Mouse (Mus musculus): ENCODE measurements at regions not wholly inside any gene's neighbourhood (a gene's known extent, or its start where the extent isn't known, plus 50 kb on each side); places are given as distances from the start of the nearest gene placed in this dataset.

DNA sequence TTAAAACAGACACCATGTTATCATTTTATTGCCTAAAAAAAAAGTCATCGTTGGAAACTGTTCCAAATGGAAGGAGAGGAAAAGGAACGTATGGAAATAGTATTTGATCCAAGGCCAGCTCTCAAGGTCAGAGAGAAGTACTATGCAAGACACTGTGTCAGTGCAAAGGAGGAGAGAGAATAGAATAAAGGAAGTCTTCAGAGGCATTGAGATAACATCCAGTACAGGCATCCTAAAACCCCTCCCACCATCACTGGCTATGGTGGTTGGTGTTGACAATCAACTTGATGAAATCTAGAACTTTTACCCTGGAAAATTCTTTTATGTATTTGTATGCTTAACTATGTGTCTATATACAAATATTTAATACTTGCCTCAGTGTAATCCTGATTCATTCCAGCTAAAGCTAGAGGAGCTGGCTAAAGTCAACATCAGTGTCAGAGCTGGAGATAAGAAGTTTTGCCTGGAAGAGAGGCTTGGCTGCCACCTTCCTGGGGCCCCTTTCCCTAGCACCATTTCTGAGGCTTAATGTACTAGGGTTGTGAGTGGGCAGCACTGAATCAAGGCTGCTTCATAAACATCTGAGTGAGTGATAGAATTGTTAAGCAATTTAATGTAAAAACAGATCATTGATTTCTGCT is 104.1 kb upstream of the Tmtc1 start:
- DNase-seq (ENCODE audit: extremely low spot score, low read depth, low spot score), result no peak

DNA sequence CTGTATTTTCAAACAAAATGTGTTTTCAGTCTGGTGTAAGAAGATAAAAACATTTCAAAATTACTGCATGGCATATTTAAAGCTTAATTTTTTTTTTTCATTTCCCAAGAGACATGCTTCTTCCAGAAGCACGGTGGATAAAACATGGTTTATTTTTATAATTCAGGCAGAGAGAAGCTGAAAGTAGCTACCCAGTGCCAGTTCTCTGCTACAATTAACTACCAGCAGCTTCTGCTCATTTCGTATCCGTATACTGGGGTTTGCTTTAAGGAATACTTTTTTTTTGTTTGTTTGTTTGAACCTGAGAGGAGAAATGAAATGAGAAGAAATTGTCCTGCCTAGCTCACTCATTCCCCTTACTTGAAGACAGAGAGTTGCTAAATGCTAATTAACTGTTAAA is 98.9 kb upstream of the Tmtc1 start:
- no peak for DNase-seq (ENCODE audit: extremely low spot score, low read depth, low spot score)

GRCm38 (mm10) chr6:148541981-148542380 is 97.8 kb upstream of the Tmtc1 start:
- no peak for DNase-seq (ENCODE audit: extremely low spot score, low read depth, low spot score)

- DNase-seq (ENCODE audit: extremely low spot score, low read depth, low spot score), result no peak
Observed at GRCm38 (mm10) chr6:148539207-148539960, 95.2 kb upstream of the Tmtc1 start.

- no peak for DNase-seq (ENCODE audit: extremely low spot score, low read depth, low spot score)
Observed at GRCm38 (mm10) chr6:148534364-148534763, 90.2 kb upstream of the Tmtc1 start.

DNA sequence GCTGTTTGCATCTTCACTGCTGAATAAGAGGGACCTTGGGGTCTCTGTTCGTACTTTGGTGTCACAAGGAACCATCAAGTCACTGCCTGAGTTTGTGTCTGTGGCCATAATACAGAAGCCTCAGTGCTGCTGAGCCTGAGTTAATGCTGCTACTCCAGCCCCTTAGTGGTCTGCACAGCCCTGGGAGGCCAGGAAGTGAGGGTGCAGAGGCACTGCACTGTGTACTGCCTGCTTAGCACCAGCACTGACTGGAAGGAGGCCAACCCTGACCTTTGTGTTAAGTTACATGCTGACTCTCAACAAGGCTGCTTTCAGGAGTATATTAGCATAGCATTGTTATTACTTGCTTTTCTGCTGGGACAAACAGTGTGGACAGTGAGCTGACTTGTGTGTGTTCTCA is 86.9 kb upstream of the Tmtc1 start:
- DNase-seq (ENCODE audit: extremely low spot score, low read depth, low spot score), result no peak

DNA sequence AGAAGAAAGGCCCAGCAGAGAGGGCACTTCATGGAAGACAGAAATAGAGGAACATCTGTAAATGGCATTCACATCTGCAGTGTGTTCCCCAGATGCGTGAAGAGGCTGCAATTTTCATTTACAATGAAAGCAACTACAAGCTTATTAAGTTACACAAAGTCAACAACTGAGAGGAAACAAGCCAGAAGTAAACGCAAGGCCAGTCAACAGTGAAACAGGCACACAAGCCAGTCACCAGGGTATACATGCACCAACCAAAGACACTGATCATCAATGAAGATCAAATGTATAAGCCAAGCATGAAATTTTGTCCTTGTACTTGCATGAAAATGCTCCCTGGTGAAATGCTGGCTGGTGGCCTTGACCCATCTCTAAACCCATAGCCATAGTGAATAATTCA is 84.4 kb upstream of the Tmtc1 start:
- no peak for DNase-seq (ENCODE audit: extremely low spot score, low read depth, low spot score)

GRCm38 (mm10) chr6:148522893-148523292 is 78.7 kb upstream of the Tmtc1 start:
- DNase-seq (ENCODE audit: extremely low spot score, low read depth, low spot score), result no peak

- DNase-seq (ENCODE audit: extremely low spot score, low read depth, low spot score), result no peak
Observed at GRCm38 (mm10) chr6:148517536-148518245, 73.5 kb upstream of the Tmtc1 start.

DNA sequence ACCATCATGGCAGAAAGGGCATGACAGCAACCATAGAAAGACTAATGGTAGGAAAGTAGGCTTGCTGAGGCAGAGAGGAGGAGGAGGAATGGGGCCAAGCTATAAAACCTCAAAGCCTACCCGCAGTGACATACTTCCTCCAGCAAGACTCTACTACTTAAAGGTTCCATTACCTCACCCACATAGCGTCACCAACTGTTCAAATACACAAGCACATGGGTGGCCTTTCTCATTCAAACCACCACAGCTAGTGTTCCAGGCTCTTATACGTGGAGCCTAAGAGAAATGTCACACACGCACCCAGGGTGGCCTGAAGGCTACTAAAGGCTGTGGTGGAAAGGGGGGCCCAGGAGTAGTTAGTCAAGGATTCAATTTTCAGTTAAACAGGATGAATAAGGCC is 72.5 kb upstream of the Tmtc1 start:
- no peak for DNase-seq (ENCODE audit: extremely low spot score, low read depth, low spot score)

GRCm38 (mm10) chr6:148515105-148515504 is 70.9 kb upstream of the Tmtc1 start:
- no peak for DNase-seq (ENCODE audit: extremely low spot score, low read depth, low spot score)

DNA sequence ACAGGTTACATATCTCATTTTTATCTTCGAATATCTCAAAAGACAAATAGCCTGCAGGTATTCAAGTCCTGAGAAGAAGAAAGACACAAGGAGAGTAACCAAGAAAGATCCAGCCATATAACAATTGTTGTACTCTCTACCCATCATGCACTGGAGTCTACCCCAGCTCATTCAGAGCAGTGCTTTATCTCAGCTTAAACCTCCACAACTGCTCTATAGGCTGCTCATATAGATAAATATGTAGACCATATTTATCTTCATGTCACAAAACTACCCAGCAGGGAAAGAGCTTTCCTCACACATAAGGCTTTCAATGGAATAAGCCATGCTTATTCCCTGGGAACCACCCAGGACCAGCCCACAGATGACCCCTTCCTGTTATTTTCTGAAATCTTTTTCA is 70.5 kb upstream of the Tmtc1 start:
- DNase-seq (ENCODE audit: extremely low spot score, low read depth, low spot score), result no peak

DNA sequence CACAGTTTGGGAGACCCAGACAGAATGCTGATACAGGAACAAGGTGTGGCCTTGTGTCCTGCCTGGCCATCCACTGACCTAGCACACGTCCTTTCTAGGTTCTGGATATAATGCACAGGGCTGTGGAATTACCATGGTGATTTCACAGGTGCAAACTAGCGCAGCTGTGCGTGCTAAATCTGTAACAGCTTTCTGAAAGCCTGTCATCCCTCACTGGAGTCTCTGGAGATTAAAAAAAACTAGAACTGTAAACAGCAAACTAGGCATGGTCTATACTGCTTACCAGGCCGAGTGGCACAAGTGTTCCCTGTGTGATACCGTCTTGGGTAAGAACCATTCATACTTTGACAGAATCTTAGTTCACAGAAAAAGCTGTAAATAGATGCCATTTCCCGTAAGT is 69.9 kb upstream of the Tmtc1 start:
- DNase-seq (ENCODE audit: extremely low spot score, low read depth, low spot score), result no peak

DNA sequence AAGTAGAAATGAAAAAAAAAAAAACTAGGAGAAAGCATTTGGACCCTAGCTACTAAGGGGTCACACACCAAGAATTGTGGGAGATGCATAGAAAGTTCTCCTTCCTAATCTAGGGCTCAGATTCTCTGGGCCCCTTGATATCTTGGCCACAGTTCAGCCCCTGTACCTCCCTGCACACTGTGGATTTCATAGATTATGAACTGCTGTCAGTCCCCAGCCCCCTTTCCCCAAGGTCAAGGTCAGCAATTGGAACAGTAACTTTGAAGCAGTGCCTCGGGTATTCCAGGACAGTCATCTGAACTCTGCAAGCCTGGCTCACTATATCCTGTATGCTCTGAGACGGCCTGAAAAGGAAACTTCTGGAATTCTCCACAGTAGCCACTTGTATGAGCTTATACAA is 68.9 kb upstream of the Tmtc1 start:
- DNase-seq (ENCODE audit: extremely low spot score, low read depth, low spot score), result no peak

GRCm38 (mm10) chr6:148505325-148505724 is 61.1 kb upstream of the Tmtc1 start:
- no peak for DNase-seq (ENCODE audit: extremely low spot score, low read depth, low spot score)

DNA sequence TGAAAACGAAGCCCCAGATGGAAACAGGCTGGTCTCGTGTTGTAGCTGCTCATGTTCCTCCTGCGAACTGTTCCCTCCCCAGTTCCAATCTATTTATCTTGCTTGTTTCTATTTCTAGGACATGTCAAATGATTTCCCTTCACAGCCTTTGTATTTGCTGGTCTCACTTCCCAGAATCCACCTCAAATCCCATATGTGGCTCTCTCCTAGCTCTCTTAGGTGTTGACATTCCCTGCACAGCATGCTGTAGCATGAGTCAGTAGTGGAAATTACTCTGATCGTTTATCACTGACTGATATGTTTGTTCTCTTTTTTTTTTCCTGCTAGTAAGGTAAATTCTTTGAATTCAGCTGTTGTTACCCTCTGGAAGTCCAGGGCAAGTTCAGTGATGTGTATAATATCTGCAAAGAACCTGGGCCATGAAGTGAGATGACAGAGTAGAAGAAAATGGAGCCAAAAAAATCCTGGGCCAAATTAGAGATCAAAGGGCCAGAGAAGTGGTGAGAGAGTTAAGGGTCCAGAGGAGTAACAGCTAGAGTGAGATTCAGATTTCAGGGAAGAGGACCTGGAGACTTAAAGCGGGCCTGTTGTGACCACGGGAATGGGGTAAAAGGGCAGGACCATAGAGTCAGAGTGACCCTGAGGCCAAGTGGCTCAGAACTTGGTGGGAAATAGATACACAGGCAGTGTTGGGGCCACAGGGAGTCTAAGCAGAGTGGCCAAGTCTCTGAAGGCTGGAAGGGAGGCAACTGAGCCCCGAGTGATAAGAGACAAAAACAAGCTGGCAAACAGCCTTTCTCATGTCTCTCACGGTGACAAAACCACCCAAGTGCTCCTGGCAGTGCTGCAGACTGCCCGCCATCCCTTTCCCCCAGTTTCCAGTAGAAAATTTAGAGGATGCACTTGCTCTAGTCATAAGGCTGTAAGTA is 56.3 kb upstream of the Tmtc1 start:
- no peak for DNase-seq (ENCODE audit: extremely low spot score, low read depth, low spot score)
